Mouse (Mus musculus): Measurements from ENCODE around the gene Vmn1r9. TPM values are rescaled to one million over a fixed set of nuclear protein-coding genes. Genes with fewer than 3 reads are reported as not detected.

Vmn1r9 gene
- not detected for total RNA-seq (2023)

DNA sequence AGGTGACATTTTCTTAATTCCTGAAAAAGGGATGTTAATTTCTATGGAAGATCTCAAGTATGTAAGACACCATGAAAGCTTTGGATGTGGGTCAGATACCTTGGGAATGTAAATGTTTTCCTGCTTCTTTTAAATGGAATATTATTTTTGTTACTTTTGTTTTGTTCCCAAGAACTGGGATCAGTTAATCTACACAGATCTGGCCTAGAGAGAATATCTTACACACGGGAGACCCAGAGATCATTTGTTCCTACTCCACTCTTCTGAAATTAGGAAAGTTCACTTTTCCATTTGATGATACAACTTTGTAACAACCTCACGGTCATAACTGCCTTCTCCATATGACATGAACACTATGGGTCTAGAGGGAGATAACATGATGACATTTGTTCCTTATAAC lies at the start of gene Vmn1r9:
Vmn1r9 (plus strand) TSS at position 301 of the 400 bp plus-strand sequence.

DNA sequence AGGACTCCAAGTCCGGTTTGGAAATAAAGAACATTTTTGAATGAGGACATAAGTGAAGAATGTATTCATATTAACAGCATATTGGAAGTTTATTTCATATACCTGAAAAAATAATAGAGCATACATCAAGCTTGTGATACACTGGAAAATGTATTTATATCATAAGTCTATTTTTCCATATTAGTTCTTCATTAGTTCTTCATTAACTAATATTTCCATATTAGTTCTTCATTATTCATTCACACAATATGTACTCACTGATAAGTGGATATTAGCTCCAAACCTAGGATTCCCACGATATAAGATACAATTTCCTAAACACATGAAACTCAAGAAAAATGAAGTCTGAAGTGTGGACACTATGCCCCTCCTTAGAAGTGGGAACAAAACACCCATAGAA lies 41.4 kb upstream of the Vmn1r9 start, which contains the start of gene Vmn1r7:
Vmn1r7 (minus strand) TSS at position 101 of the 400 bp plus-strand sequence.

GRCm38 (mm10) chr6:57031984-57032383 lies 34.6 kb upstream of the Vmn1r9 start, which contains the start of gene Vmn1r8:
Gene Vmn1r8, plus strand, starts transcription at chr6:57032284.

GRCm38 (mm10) chr6:57109154-57109553 lies 42.6 kb downstream of the Vmn1r9 start, which contains the start of gene Vmn1r10:
Gene Vmn1r10, plus strand, starts transcription at chr6:57109454.

Other genes starting within 250 kb of the Vmn1r9 start
- 0.50 TPM for gene Fkbp9, start 234.7 kb upstream of the Vmn1r9 start, total RNA-seq (2023)
- 57.6 TPM for gene Nt5c3, start 142.9 kb upstream of the Vmn1r9 start, total RNA-seq (2023)
- 0.27 TPM for gene Vmn1r4, start 142.8 kb upstream of the Vmn1r9 start, total RNA-seq (2023)
- not detected for gene Vmn1r5, start 96.5 kb upstream of the Vmn1r9 start, total RNA-seq (2023)
- not detected for gene Vmn1r6, start 69.5 kb upstream of the Vmn1r9 start, total RNA-seq (2023)
- not detected for gene Vmn1r7, start 41.5 kb upstream of the Vmn1r9 start, total RNA-seq (2023)
- gene Vmn1r8, start 34.5 kb upstream of the Vmn1r9 start, total RNA-seq (2023) = not detected
- gene Vmn1r10, start 42.7 kb downstream of the Vmn1r9 start, total RNA-seq (2023) = not detected
- not detected for gene Vmn1r11, start 66.7 kb downstream of the Vmn1r9 start, total RNA-seq (2023)
- 0.12 TPM for gene Vmn1r12, start 90.1 kb downstream of the Vmn1r9 start, total RNA-seq (2023)
- gene Vmn1r13, start 136.5 kb downstream of the Vmn1r9 start, total RNA-seq (2023) = not detected
- not detected for gene Vmn1r14, start 164.9 kb downstream of the Vmn1r9 start, total RNA-seq (2023)
- gene Vmn1r15, start 191.2 kb downstream of the Vmn1r9 start, total RNA-seq (2023) = not detected